Mouse (Mus musculus): ENCODE data around the gene Gm11037.

Gene Gm11037

DNA sequence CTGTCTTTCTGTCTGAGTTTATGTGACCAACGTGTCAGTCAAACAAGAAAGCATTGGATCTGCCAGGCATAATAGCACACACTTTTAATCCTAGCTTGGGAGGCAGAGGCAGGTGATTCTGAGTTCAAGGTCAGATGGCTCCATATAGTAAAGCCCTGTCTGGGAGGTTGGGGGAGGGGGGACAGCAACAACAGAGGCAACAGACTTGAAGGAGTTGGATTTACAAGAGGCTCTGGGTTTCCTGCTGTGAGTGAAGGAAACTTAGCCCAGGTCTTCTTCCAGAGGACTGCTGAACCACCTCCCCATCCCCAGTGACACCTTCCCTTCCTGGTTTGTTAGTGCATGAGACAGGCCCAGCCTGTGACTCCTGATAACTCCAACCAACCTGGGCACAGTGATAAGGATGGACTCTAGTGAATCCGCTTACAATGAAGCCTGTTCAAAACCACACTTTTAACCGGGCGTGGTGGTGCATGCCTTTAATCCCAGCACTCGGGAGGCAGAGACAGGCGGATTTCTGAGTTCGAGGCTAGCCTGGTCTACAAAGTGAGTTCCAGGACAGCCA is 19.0 kb downstream of the Gm11037 start:
- no peak for DNase-seq

- DNase-seq, result no peak
Measured at GRCm38 (mm10) chr2:131154036-131154435, 20.7 kb downstream of the Gm11037 start.

DNA sequence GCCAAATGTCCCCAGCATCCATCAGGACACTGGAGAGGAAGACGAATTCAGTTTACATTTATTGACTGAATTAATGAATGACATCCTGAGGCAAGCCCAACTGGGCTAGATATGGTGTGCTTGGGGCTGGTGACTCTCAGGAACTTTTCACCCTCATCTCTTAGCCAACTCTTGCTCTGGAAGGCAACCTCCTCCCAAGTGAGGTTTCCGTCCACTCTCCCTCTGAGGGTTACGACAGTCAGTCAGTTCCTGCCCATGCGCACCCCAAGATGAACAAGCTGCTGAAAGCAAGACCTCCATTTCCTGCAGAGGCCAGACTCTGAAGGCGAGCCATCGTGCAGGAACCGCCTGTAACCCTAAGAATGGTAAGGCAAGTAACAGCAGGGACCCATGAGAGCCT is 23.7 kb downstream of the Gm11037 start:
- DNase-seq, result no peak

DNA sequence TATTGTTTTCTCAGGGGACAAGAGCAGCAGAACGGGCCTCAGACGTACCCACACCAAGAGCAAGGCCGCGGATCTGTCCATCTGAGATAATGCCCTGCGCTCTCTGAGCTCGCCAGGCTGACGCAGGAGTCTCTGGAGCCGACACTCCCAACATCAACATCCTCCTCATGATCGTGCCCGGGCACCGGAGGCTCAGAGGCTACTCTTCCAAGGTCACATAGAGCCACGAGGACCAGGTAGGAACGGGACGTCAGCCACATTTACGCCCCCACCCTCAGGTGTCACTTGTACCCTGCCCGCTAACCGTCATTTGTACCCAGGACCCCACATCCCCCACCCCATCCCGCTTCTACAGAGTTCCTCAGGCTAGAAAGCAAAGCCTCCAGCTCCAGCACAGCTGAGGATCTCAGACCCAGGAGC is 26.2 kb downstream of the Gm11037 start:
- no peak for DNase-seq

- DNase-seq, result peak; percentile 97
Measured at GRCm38 (mm10) chr2:131159938-131160581, 26.8 kb downstream of the Gm11037 start, which contains the start of gene 1700037H04Rik. TSS of gene 1700037H04Rik (minus strand) at chr2:131160081.

GRCm38 (mm10) chr2:131160671-131161111 is 27.4 kb downstream of the Gm11037 start:
- peak; percentile 25 for DNase-seq

- DNase-seq, result no peak
Measured at GRCm38 (mm10) chr2:131163924-131164323, 30.6 kb downstream of the Gm11037 start.

DNA sequence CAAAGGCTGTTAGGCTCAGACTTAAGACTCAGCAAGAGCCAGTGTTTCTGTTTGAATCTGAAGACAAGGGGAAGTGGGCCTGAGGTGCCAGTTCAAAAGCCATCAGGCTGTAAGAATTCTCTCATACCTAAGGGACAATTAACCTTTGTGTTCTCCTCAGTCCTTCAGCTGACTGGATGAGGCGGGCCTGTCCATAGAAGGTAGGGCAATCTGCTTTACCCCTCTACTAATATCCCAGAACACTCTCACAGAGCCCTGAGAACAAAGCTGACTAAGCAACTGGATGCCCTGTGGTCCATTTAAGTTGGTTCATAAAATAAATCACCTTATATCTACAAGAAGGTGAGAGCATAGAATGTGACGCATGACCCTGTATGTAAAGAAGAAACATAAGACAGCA is 32.9 kb downstream of the Gm11037 start:
- no peak for DNase-seq

DNA sequence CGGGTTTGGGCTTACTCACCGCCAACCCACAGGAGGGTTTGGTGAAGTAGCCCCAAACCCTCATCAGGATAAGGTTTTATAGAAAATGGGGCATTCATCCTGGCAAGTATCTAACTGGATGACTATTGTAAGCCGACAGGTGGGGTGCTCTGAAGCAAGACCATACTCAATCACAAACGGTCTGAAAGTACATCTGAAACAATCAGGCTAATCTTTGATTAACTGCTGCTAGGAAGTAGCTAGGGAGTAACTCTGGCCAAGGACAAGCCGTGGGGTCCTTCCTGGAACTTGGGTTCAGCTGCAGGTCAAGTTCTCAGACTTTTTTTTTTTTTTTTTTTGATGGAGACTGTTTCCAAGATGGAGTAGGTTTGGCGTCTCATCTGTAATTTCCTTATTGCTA is 34.7 kb downstream of the Gm11037 start:
- no peak for DNase-seq

GRCm38 (mm10) chr2:131168914-131169313 is 35.6 kb downstream of the Gm11037 start:
- no peak for DNase-seq

GRCm38 (mm10) chr2:131170936-131171335 is 37.6 kb downstream of the Gm11037 start:
- DNase-seq, result no peak

GRCm38 (mm10) chr2:131171401-131172104 is 38.3 kb downstream of the Gm11037 start:
- peak; percentile 76 for DNase-seq

GRCm38 (mm10) chr2:131172322-131172721 is 39.0 kb downstream of the Gm11037 start:
- DNase-seq, result no peak

- peak; percentile 67 for DNase-seq
Measured at GRCm38 (mm10) chr2:131174700-131175099, 41.4 kb downstream of the Gm11037 start.

DNA sequence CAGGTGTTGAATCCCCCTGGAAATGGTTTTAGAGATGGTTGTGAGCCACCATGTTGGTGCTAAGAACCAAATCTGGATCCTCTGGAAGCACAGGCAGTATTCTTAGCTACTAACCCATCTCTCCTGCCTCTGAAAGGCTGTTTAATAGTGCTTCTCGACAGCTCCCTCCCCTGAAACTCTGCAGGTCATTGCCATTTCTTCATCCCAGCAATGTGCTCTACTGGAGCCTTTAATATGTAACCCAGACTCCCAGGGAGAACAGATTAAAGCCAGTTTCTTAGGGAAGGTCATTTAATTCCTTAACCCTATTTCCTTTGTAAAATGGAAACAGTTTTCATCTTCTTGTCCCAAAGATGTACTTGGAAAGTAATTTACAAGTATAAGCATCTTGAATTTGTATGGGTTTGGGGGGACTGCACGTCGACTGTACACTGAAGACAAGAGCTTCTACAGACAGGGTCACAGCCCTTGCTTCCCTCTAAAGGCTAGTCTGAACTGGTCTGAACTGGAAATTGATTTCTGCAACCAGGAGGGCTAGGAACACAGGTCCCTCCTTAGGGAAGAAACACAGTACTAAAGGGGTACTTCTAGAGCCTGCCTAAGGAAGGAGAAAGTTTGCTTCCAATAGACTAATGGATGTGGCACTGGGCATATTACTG is 42.1 kb downstream of the Gm11037 start:
- DNase-seq, result no peak

DNA sequence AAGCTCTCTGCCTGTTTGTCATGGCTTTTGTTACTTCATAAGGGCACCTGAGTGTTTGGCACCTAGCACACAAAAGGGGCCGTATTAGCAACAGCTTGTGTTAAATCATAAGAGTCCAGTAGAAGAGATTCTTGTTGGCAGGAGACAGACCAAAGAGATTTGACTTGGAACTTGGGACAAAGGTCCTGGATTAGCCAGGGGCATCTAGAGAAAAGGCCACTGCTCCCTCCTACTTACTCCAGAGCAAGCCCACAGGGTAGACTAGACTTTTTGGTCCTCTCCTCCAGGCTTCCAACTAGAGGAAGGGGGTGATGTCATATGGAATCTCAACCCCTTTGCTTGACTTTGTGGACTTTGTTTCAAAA is 42.6 kb downstream of the Gm11037 start:
- DNase-seq, result no peak

DNA sequence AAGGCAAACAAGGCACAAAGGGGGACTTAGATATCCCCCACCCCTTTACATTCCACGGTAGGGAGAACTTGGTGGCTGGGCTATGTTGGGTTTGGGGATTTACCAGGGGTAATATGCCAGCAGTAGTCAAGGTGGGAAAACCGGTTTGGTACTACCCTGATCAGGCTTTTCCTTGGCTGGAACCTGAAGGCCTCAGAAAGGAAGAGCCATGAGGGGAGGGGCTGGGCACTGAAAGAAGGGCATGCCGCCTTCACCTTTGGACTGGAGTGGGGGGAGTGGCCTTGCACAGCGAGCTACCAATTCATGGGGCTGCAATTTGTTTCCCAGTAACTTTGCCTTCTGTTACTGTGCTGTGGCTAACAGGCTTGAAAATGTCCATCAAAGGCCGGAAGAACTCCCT is 43.2 kb downstream of the Gm11037 start:
- no peak for DNase-seq

GRCm38 (mm10) chr2:131177932-131178331 is 44.6 kb downstream of the Gm11037 start:
- DNase-seq, result no peak

GRCm38 (mm10) chr2:131178828-131179245 is 45.5 kb downstream of the Gm11037 start:
- peak; percentile 36 for DNase-seq

GRCm38 (mm10) chr2:131179246-131179886 is 46.1 kb downstream of the Gm11037 start:
- peak; percentile 51 for DNase-seq

DNA sequence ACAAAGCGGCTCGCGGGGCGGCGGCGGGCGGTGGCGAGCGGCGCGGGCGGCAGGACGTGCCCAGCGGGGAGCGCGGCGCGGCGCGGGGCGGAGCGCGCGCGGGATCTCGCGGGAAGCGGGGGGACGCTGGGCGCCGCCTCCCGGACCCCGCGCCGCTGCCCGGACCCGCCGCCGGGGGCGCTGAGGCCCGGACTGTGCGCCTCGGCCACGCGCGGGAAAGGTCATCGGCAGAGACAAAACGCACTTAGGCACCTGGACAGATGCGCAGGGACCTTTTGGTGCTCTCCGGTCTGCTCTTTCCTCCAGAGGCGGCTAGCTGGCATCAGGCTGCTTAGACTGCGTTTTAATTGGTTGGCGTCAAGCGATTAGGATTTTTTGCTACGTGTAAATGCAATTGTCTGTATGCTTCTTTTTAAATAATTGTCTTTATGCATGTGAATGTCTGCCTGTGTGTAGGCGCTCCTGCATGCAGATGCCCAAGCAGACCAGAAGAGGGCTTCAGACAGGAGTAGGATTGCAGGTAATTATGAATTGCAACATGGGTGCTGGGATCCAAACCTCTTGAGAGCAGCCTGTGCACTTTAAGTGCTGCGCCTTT is 46.8 kb downstream of the Gm11037 start, which contains the start of gene Cenpb:
Gene Cenpb (minus strand): TSS at position 78 of the 598 bp plus-strand sequence.
- DNase-seq, result peak; percentile 81
